Mouse (Mus musculus) left cerebral cortex, postnatal 36 days (tissue): ENCODE measurements around the gene Zfp276. TPM values are rescaled to one million over a fixed set of nuclear protein-coding genes. Genes with fewer than 3 reads are reported as not detected.
"Not testable (repeated sequence)": the region's sequence is repeated elsewhere in the genome, so short reads cannot be mapped to it uniquely, and the experiment has no call there.

Experiments used
- DNase-seq, 2 experiments: peaks; one replicate each; pipeline ENCODE4 v3.0.0; 2021 to 2022; ENCODE audit warnings: low spot score in 2 of 2, mixed read lengths in 1 of 2
- intact Hi-C: fragments of 180-260 bp; cut with DNase I; formaldehyde crosslinking; loops from one replicate; pipeline ENCODE4 v1.15.1; 2025
- total RNA-seq, 2 experiments: library from RNA; stranded (reverse); gene quantifications; 2 replicates each; pipeline ENCODE4 v1.2.3; 2021

The Zfp276 gene
- total RNA-seq, 2 experiments from 2014 or later = 19.2 to 24.8 TPM

DNA sequence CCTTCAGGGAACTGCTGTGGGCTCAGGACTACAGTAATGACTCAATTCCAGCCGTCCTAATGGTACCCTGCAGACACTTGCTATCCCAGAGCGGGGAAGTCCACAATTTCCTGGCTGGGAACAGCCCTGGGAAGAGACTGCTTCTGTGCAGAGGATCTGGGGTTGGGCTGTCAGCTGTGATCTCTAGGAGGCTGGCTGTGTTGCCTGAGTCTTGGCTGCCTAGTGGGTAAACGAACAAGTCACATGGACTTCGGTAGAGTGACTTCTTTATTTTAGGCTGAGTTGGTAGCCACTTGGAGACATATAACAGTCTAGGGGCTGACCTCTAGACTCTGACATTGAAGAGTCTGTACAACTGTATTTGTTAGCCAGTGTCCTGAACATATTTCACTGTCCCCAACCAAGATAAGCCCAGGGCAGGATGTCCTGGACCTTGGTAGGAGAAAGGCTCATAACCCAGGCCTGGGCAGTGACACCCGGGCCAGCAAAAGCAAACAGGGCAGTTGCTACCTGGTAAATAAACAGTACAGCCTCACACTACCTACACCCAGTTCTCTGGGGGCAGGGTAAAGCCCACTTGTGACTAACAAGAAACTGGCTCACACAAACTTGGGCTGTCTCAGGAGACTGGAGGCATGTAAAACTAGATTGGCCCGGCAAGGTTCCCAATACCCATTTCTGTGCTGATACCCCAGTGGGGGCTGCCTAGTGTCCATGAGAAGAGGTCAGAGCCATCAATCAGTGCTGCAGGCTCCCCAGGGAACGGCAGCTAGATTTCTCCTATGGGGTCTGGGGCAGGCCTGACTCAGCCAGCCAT lies 11.7 kb upstream of the Zfp276 start:
- no peak for DNase-seq
- intact Hi-C loops = no loop called here

DNA sequence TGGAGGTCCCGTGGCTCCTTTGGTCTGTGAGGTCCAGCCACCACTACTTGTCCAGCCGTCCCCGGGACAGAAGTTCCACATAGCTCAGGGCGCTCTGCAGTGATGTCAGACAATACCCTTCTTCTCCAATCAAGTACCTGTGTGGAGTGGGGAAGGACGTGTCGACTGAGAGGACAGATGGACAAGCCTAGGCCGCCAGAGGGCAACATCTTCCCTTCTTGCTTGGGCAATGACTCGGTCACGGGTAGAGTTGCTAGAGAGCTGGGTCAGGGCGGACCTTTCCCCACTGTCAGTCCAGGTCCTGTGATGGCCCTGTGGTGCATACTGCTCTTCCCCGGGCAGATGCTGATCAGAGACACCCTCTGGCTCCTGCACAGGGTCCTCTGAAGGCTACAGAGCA lies 10.9 kb upstream of the Zfp276 start:
- intact Hi-C loops = no loop called here
- DNase-seq = no peak

DNA sequence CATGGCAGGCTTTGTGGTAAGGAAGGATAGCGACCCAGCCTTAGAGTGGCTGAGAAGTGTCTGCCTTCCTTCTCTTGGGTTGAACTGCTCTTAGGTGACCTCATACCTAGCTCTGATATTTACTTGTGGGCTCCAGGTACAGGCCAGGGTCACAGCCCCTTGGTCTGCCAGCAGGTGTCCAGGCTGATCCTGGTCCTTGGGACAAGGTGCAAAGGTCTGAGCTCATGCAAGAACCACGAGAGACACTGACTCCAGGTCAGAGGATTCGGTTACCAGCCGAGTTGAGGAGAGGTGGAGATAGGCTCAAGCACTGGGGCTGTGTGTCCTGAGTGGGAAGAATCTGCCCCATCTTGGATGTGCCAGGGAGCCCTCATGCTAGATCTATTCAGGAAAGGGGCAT lies 9.6 kb upstream of the Zfp276 start:
- no peak for DNase-seq
- intact Hi-C loops = no loop called here

- no peak for DNase-seq
- intact Hi-C loops = no loop called here
Measured at GRCm38 (mm10) chr8:123245543-123245942, 8.5 kb upstream of the Zfp276 start.

GRCm38 (mm10) chr8:123247748-123248147 lies 6.2 kb upstream of the Zfp276 start:
- intact Hi-C loops = no loop called here
- DNase-seq = no peak

DNA sequence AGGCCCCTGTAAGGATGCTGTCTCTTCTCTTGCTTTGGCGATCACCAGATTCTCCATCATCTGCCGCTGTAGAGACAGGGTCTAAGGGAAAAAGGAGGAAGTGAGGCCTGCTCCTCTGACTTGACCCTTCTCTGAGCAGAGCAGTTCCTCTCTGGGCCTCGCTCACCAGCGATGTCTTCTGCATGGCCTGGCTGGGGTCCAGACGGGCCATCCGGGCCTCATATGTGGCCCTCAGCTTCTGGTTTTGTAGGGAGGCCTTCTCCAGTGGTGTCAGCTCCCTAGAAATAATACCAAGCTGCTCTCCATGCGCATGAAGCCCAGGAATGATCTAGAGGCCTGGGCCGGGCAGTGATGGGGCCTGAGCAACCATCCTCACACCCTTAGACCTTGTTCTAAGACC lies 5.4 kb upstream of the Zfp276 start:
- no peak for DNase-seq
- intact Hi-C loops = no loop called here

GRCm38 (mm10) chr8:123250940-123251339 lies 3.1 kb upstream of the Zfp276 start:
- DNase-seq = no peak
- intact Hi-C loops = no loop called here

DNA sequence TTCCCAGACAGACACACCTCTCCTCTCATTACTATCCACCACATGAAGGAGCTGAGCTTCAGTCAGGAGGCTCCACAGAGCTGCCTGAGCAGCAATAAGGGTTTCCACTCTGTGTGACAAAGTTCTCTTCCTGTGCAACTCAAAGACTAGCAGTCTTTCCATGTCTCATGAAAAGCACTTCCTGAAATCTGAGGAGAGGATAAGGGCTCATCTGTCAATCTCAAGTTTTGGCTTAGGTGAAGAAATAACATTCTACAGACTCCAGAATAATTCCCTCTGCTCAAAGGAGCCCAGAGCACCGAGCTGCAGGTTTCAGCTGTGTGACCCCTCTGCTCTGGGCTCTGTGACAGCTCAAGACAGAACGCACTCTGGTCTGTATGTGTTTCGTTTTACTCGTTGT lies 1.1 kb upstream of the Zfp276 start:
- intact Hi-C loops = no loop called here
- DNase-seq = no peak

GRCm38 (mm10) chr8:123253451-123254098 lies 420 bp upstream of the Zfp276 start:
- intact Hi-C loops = no loop called here
- DNase-seq = no peak

- intact Hi-C loops = no loop called here
- DNase-seq = no peak
Measured at GRCm38 (mm10) chr8:123255170-123255569, 1.2 kb downstream of the Zfp276 start.

- peak; percentile 35 to 44 for DNase-seq
Measured at GRCm38 (mm10) chr8:123257114-123257513, 3.1 kb downstream of the Zfp276 start.

GRCm38 (mm10) chr8:123257593-123257992 lies 3.6 kb downstream of the Zfp276 start:
- DNase-seq, intact Hi-C loops: not testable (repeated sequence)

More at GRCm38 (mm10) chr8:123257114-123257513, 3.1 kb downstream of the Zfp276 start:
- intact Hi-C loops = no loop called here

DNA sequence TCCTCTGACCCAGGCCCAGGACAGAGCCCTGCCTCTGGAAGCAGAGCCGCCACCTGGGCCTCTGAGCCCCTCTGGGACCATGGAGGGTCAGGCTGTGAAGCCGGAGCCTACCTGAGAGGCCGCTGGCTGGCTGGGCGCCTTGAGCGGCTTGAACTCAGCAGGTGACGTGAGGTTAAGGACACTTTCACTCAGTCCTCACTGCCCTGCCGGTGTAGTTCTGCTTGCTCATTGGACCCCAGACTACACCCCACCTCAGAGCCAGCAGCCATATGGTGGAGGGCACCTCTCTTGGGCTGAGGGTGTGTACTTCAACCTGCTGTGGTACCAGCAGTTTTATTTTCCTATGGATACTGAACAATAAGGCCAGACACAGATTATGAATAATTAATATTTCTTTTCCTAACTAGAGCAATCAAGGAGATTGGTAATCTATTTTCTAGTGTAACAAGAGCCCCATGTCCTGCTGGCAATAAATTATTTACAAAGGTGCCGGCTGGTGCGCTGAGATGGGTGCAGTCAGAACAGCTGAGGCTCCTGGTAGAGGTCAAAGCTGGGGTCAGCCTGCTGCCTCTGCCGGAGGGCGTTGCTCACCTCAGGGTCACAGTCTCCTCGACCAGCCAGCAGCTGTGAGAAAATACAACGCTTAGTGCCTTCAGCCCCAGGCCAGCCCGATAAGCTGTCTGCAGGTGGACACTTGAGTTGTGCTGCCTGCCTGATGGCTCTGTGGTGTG lies 14.1 kb downstream of the Zfp276 start:
- no peak for DNase-seq
- intact Hi-C loops = no loop called here

GRCm38 (mm10) chr8:123271147-123271546 lies 17.2 kb downstream of the Zfp276 start:
- DNase-seq = no peak
- intact Hi-C loops = no loop called here

GRCm38 (mm10) chr8:123271901-123272300 lies 17.9 kb downstream of the Zfp276 start:
- intact Hi-C loops = no loop called here

GRCm38 (mm10) chr8:123274447-123274846 lies 20.5 kb downstream of the Zfp276 start:
- intact Hi-C loops = no loop called here
- no peak for DNase-seq

More at GRCm38 (mm10) chr8:123271901-123272300, 17.9 kb downstream of the Zfp276 start:
- DNase-seq = no peak

DNA sequence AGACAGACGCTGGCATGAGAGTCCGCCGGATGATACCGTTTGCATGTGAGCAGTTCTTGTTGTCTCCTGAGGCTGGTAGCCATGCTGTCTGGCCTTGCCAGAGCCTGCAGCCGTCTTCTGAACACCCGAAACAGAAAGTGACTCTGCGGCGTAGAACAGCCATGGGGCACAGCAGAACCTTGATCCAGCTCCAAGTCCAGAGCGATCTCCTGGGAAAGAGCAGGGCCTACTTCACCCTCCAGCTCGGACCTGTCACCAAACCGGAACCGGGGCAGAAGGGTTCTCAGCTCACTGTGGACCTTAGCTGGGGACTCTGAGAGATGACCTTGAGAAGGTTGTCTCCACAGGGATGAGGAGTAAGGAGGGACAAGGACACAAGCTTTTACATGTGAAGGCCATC lies 21.1 kb downstream of the Zfp276 start:
- intact Hi-C loops = no loop called here
- no peak for DNase-seq

GRCm38 (mm10) chr8:123278445-123278844 lies 24.4 kb downstream of the Zfp276 start:
- DNase-seq = no peak
- intact Hi-C loops = loop anchor here (2.0 kb wide), 1 partner anchor 28 kb away; no protein-coding TSS in a partner anchor

GRCm38 (mm10) chr8:123279828-123280227 lies 25.8 kb downstream of the Zfp276 start:
- intact Hi-C loops = loop anchor here (2.0 kb wide), 1 partner anchor 27 kb away; no protein-coding TSS in a partner anchor
- DNase-seq = no peak
